Mouse (Mus musculus) stomach, embryonic 16.5 days (tissue): ENCODE data around the gene Perp. TPM values are rescaled to one million over a fixed set of nuclear protein-coding genes. Genes with fewer than 3 reads are reported as not detected.

ENCODE experiments used
- ATAC-seq: fragments of 200-750 bp; cut with Nextera tagmentation; 2 replicates; pipeline ENCODE4 v1.8.0; 2017; ENCODE audit warnings: moderate number of reproducible peaks, moderate TSS enrichment; ENCODE audit not compliant: insufficient read depth, low FRiP score
- H3K27ac ChIP-seq: fragments of 300-500 bp; sonication (generic); 2 replicates; pipeline ENCODE4 v1.5.1; 2014; ENCODE audit warnings: low read length
- H3K27me3 ChIP-seq: fragments of 300-500 bp; sonication (generic); 2 replicates; pipeline ENCODE4 v1.6.1; 2014; ENCODE audit warnings: low read length, control low read depth, mixed read lengths; ENCODE audit not compliant: control insufficient read depth, insufficient read depth
- H3K36me3 ChIP-seq: fragments of 300-500 bp; sonication (generic); 2 replicates; pipeline ENCODE4 v1.6.1; 2014; ENCODE audit warnings: low read length; ENCODE audit not compliant: control insufficient read depth, insufficient read depth
- H3K4me1 ChIP-seq: fragments of 300-500 bp; sonication (generic); 2 replicates; pipeline ENCODE4 v1.6.1; 2014; ENCODE audit warnings: low read length, control low read depth, mixed read lengths; ENCODE audit not compliant: control insufficient read depth, insufficient read depth
- H3K4me2 ChIP-seq: fragments of 300-500 bp; sonication (generic); 2 replicates; pipeline ENCODE4 v1.6.1; 2014; ENCODE audit warnings: low read depth, low read length, mixed read lengths
- H3K4me3 ChIP-seq: fragments of 300-500 bp; sonication (generic); replicated peaks from 2 replicates; pipeline ENCODE4 v1.5.1; 2014; ENCODE audit warnings: mild to moderate bottlenecking, low read length
- H3K9ac ChIP-seq: fragments of 300-500 bp; sonication (generic); 2 replicates; pipeline ENCODE4 v1.6.1; 2014; ENCODE audit warnings: low read length
- H3K9me3 ChIP-seq: fragments of 300-500 bp; sonication (generic); replicated peaks from 2 replicates; pipeline ENCODE4 v1.6.1; 2016; ENCODE audit warnings: low read length, control low read depth; ENCODE audit not compliant: control insufficient read depth
- WGBS: fragments of 180-500 bp; shearing (Covaris S2); extraction: QIAGEN DNeasy Blood & Tissue Kit; methylation state at CpG from one replicate; pipeline ENCODE4 v1.1.7; 2014; 5-methylcytosine and 5-hydroxymethylcytosine counted together
- polyA plus RNA-seq: library from polyadenylated mRNA; unstranded; fragments of >200 nt; fragmentation: Nextera tagmentation; extraction: Ambion mirVana; gene quantifications from 2 replicates; pipeline ENCODE4 v1.2.1, GENCODE M21; 2015

Perp gene
- polyA plus RNA-seq, 1 experiment from 2014 or later = 465 TPM

DNA sequence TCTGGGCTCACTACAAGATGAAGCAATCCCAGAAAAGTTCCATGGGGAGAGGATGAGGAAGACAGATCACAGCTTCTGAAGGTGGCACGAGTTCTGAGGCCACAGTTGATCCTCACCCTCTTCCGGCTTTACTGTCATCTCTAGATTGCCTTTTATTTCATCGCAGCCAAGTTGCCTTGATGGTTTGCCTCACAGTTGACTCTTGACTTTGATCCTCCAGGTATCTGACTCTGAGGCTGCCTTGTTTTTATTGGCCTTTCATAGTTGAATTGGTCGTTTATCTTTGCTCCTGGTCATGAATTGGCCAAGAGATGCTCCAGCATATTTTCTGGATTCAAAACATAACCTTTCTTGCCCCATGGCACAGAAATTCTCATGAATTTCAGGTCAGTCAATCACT, 34.3 kb downstream of the Perp start:
- H3K4me2 ChIP-seq = no peak overlapping the region
- H3K36me3 ChIP-seq = no peaks in the 10 kb centered on the region
- WGBS = 80% methylated on average over 4 of the region's 4 CpGs
- H3K9me3 ChIP-seq = no peaks in the 10 kb centered on the region
- H3K9ac ChIP-seq = no peak overlapping the region
- H3K27ac ChIP-seq = no peak overlapping the region; the same call in 1 of the 2 replicates
- no peaks in the 10 kb centered on the region for H3K27me3 ChIP-seq
- ATAC-seq = no peak
- no peak overlapping the region for H3K4me3 ChIP-seq
- no peaks in the 10 kb centered on the region for H3K4me1 ChIP-seq

DNA sequence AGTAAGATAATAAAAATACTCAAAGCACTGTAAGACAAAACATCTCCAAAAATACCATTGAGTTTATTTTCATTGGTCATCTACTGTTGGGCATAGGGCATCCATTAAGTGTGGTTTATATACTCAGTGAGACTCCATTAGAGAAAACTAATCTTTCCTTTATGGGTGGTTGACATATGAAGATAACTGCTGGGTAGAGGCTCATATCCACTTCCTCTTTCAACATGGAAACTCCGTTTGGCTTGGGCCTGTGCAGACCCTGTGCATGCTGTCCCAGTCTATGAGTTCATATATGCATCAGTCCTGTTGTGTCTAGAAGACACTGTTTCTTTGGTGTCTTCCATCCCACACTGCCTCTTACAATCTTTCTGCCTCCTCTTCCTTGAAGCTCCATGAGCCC, 34.9 kb downstream of the Perp start:
- ATAC-seq = no peak
- no peak overlapping the region for H3K27ac ChIP-seq
- H3K9me3 ChIP-seq = no peaks in the 10 kb centered on the region
- no peak overlapping the region for H3K9ac ChIP-seq
- H3K4me2 ChIP-seq = no peak overlapping the region
- WGBS = 58% methylated on average over 1 of the region's 1 CpGs
- H3K4me1 ChIP-seq = no peaks in the 10 kb centered on the region
- no peaks in the 10 kb centered on the region for H3K36me3 ChIP-seq
- H3K4me3 ChIP-seq = no peak overlapping the region
- H3K27me3 ChIP-seq = no peaks in the 10 kb centered on the region

DNA sequence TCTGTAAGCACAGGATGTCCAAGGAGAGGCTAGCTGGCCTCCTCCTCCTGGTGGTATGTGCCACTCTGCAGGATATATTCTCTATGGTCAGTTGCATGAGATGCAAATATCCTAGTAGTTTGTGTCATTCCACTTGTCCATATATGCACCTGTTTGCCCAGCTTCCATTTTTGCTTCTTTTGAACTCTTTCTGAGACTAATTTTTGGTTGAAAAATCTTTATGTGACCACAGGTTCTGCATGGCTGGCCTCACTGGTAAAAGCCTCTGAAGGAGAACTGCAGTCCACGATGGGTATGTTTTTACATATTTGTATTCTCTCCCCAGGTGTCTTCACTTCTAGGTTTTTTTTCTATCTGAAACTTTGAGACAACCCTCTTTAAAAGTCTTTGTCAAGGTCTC, 37.4 kb downstream of the Perp start:
- Histone ChIP-seq H3K9me3 (no peaks in the 10 kb centered on the region), H3K4me1 (no peaks in the 10 kb centered on the region), H3K27ac (no peak overlapping the region), H3K9ac (no peak overlapping the region), H3K36me3 (no peaks in the 10 kb centered on the region), H3K4me3 (no peak overlapping the region), H3K27me3 (no peaks in the 10 kb centered on the region), H3K4me2 (no peak overlapping the region)
- WGBS = 84% methylated on average over 1 of the region's 1 CpGs
- no peak for ATAC-seq

DNA sequence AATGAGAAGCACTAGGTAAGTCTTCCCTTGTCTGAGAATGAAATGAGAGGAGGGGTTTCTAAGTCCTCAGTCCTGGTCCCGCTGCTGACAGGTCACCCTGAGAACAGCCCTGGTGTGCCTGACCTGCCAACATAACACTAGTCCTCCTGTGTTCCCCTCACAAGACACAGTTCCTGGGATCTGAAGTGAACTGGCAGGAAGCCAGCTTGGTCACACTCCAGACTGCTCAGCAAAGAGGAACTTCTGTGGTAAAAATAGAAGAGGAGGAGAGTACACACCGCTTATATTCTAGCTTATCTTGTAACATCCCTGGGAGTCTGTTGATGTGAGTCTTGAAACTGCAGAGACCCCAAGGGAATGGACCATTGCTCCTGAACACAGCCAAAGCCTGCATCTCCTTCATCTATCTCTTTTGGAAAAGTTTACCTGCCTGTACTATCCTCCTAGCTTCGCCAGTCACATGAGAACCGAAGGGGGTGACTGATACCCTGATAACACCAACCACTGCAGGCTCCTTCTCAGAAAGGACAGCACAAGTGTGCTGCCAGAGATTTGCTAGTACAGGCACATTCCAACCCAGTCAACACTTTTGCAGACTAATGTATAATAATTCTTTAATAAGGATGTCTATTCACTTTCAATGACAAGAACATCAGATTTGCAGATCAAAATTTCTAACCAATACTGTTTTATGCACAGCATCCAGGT, 42.3 kb downstream of the Perp start:
- H3K4me3 ChIP-seq = no peak overlapping the region
- no peaks in the 10 kb centered on the region for H3K9me3 ChIP-seq
- ATAC-seq = no peak; the same call in 1 of the 2 replicates
- H3K4me1 ChIP-seq = no peaks in the 10 kb centered on the region
- H3K36me3 ChIP-seq = no peaks in the 10 kb centered on the region
- WGBS = 57% methylated on average over 4 of the region's 4 CpGs
- H3K27me3 ChIP-seq = no peaks in the 10 kb centered on the region
- H3K27ac ChIP-seq = 0 out of 2 replicates have a peak overlapping the region, but pooled peaks have one; percentile 29
- no peak overlapping the region for H3K9ac ChIP-seq
- no peak overlapping the region for H3K4me2 ChIP-seq

DNA sequence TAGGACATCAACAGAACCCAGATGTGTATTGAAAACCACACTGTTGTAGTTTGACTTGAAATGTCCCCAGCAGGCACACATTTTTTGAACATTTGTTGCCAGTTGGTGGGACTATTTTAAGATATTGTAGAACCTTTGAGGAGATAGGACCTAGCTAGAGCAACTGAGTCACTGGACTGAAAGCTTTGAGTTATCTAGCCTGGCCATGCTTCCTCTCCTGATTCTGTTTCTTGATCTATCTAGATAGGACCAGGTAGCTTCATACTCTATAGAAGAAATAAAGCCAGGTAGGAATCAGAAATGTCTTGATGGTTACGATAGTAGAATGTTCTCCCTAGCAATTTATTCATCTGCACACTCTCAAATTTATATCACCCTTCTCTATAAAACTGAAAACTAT, 43.9 kb downstream of the Perp start:
- Histone ChIP-seq H3K9ac (no peak overlapping the region), H3K36me3 (no peaks in the 10 kb centered on the region), H3K4me1 (no peaks in the 10 kb centered on the region), H3K4me3 (no peak overlapping the region), H3K27me3 (no peaks in the 10 kb centered on the region), H3K9me3 (no peaks in the 10 kb centered on the region), H3K4me2 (no peak overlapping the region), H3K27ac (no peak overlapping the region)
- 98% methylated on average over 1 of the region's 1 CpGs for WGBS
- no peak for ATAC-seq

DNA sequence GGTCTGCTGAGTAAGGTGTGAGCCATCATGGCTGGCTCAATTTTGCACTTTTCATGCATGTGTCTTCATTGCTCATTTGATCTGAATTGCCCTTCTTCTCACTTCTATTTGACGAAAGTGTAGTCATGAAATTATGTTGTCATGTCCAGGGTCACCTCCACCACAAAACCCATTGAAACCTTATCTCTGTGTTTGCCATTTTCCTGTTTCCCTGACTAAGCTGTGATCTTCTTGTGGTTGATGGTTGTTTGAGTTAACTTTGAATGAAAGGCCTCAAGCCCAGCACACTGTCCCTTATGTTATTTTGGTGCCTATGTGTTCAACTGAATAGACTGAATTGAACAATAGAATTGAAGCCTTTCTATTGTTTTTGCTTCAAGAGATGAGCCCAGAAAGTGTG, 44.4 kb downstream of the Perp start:
- Histone ChIP-seq H3K4me1 (no peaks in the 10 kb centered on the region), H3K9ac (no peak overlapping the region), H3K4me2 (no peak overlapping the region), H3K27ac (no peak overlapping the region), H3K4me3 (no peak overlapping the region), H3K27me3 (no peaks in the 10 kb centered on the region), H3K9me3 (no peaks in the 10 kb centered on the region), H3K36me3 (no peaks in the 10 kb centered on the region)
- WGBS = 85% methylated on average over 1 of the region's 1 CpGs
- ATAC-seq = no peak

DNA sequence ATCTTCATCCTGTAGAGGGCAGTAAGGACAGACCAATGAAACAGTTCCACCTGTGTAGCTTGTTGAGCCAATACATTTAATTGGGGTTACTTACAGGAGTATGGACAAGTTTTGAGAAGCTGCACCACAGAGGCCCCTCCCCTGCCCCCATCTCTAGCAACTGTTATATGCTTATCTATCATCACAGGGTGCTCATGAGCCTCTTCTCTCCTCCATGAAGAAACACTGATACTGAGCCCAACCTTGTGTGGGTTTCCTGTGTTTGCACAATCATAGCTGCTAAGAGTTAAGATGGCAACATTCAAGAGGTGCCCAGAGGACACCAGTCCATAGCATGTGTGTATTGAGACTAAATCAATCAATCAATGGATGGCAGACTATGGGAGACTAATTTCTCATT, 46.3 kb downstream of the Perp start:
- no peak for ATAC-seq
- Histone ChIP-seq H3K9me3 (no peaks in the 10 kb centered on the region), H3K27me3 (no peaks in the 10 kb centered on the region)

DNA sequence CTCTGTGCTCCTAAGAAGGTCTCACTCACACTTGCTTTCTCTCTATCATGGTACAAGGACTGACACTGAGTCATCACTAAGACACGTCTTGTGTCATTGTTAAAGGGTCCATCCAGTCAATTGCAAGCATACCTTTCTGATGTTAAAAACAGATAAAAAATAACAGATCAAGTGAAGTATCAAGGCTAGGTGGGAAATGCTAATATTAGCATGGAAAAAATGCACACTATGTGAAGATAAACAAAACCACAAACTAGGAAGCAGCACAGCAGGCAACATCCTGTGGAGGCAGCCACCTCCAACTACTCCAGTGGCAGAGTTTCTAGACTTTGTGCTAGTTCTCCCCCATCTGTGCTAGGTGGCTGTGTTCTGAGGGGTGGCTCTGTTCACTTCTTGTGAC, 47.3 kb downstream of the Perp start:
- 66% methylated on average over 1 of the region's 1 CpGs for WGBS
- Histone ChIP-seq H3K4me3 (no peak overlapping the region), H3K4me1 (no peaks in the 10 kb centered on the region), H3K27me3 (no peaks in the 10 kb centered on the region), H3K9me3 (no peaks in the 10 kb centered on the region), H3K4me2 (no peak overlapping the region), H3K27ac (no peak overlapping the region), H3K9ac (no peak overlapping the region), H3K36me3 (no peaks in the 10 kb centered on the region)
- ATAC-seq = no peak

More for the DNA sequence above, 46.3 kb downstream of the Perp start:
- Histone ChIP-seq H3K4me2 (no peak overlapping the region), H3K27ac (no peak overlapping the region), H3K36me3 (no peaks in the 10 kb centered on the region), H3K4me3 (no peak overlapping the region), H3K4me1 (no peaks in the 10 kb centered on the region), H3K9ac (no peak overlapping the region)

DNA sequence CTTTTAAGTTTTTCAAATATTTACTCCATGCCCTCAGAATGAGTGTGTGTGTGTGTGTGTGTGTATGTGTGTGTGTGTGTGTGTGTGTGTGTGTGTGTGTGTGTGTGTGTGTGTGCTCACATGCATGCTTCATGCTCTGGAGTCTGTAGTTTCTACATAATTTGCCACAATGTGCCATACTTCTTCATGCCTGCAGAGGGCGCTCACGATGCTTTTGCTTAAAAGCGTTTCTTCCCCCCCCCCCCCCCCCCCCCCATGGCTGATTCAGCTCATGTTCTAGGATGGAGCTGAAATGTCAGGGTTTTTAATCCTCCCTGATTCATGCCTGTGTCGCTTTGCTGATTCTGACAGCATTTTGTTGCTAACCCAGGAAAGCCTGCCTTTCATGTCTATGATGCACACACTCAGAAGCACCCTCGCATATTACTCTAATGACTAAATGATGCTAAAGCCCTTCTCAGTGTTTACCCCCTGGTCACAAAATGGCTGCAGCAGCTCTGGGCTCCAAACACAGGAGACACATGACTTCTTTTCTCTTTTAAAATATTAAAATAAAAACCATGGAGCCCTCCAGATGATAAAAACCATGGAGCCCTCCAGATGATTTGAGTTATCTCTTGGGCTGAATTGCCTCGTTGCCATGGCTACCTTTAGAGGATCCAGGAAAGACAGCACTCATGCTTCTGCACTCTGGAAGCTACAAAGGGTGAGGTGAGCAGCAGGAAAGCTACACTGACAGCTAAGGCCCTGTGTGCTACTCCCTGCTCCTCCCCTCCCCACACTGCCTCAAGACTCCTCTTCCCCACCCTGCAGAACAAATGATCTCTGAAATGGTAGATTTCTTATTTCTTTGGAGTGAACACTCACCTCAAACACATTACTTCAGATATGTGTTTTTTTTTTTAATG, 49.7 kb downstream of the Perp start:
- no peak for ATAC-seq
- no peaks in the 10 kb centered on the region for H3K9me3 ChIP-seq
- H3K27ac ChIP-seq = no peak overlapping the region
- WGBS = 47% methylated on average over 6 of the region's 6 CpGs
- no peak overlapping the region for H3K9ac ChIP-seq
- no peak overlapping the region for H3K4me2 ChIP-seq
- no peaks in the 10 kb centered on the region for H3K36me3 ChIP-seq
- H3K27me3 ChIP-seq = no peaks in the 10 kb centered on the region
- H3K4me3 ChIP-seq = no peak overlapping the region
- H3K4me1 ChIP-seq = no peaks in the 10 kb centered on the region
